Mouse (Mus musculus) v-Abl transformed pro-B cells (cell line): ENCODE data around the gene Oas3.

Experiments used
- in situ Hi-C, 2 experiments: fragments of 400-800 bp; cut with MboI; formaldehyde crosslinking; loops; one replicate each; pipeline ENCODE4 v1.15.1; 2025; ENCODE audit not compliant: unreplicated experiment in 2 of 2

The Oas3 gene

DNA sequence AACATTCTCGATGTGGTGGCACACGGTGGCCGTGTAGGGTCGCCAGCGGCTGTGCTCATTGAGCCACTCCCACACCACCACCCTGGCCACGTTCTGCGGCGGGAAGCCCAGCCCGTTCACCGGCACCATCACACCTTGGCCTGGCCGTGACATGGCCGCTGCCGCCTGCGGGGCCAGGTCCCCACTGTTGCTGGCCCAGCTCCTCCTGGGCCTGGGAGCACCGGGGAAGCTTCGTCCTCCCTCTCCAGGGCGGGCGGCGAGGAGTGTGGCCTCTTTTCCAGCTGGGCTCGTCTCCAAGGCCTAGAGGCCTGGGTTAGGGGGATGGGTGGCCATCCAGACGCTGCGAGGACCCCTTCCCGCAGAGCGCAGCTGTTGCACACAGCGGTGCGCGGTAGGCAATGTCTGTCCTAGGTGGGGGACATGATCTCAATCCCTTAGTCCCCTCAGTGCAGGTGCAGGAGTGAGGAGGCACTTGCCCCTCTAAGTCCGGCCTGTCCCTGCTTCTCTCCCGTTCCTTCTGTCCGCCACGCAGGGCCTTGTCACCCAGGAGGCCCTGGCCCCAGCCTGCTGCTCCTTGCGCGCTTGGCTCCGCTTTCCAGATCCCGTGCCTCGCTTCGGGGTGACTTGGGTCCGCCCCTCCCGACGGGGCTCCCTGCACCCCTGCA, 67.2 kb downstream of the Oas3 start:
- in situ Hi-C loops = loop anchor here (5.0 kb wide), 2 partner anchors 33 to 93 kb away; no protein-coding TSS in a partner anchor

DNA sequence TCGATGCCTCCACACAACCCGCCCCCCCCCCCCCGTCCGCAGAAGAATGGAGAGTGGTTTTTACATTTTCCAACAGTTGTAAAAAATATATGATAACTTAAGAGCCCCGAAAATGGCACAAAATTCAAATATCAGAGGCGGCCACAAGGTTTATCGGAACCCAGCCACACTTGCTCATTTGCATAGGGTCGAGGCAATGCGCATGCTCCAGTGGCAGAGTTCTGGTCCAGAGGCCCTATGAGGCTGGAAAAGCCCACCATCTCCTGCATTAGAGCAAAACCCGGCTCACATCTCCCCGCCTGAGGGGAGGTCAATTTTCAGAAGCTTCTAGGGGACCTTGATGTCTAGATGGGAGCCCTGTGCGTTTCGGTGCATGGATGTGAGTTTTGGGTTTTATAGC, 70.5 kb downstream of the Oas3 start:
- in situ Hi-C loops = no loop called here

DNA sequence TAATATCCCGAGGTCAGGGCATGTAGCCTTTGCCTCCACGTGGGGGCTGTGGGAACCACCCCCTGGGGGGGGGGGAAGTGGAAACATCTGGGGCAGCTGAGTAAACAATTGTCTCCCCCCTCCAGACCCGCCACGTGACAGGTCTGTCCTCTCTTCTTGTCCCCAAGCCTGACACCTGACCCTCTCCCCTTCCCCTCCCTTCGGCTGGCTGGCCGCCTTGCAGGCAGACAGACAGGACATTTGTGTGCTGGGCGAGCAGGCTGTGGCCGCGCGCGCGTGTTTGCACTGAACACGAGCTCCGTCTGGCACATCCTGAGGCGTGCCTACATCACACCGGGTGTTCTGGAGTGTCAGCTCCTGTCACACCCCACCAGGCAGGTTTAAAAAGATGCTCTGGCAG, 70.9 kb downstream of the Oas3 start:
- in situ Hi-C loops = no loop called here

DNA sequence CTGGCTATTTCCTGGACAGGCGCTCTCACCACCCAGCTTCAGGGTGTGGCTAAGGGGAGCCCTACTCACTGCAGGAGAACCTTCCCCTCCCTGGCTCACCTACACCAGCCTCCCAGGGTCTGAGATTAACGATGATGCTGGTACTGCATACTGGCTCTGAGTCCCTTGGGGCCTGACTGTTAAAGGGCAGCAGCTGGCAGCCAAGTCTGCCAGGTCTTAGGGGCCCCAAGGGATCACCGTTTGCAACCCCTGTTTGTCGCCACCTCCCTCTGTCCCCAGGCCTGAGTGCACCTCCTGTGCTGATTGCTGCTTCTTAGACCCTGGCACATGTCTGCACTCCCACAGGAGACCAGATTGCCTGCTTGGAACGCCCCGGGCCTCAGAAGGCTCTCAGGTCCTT, 73.0 kb downstream of the Oas3 start:
- in situ Hi-C loops = no loop called here

DNA sequence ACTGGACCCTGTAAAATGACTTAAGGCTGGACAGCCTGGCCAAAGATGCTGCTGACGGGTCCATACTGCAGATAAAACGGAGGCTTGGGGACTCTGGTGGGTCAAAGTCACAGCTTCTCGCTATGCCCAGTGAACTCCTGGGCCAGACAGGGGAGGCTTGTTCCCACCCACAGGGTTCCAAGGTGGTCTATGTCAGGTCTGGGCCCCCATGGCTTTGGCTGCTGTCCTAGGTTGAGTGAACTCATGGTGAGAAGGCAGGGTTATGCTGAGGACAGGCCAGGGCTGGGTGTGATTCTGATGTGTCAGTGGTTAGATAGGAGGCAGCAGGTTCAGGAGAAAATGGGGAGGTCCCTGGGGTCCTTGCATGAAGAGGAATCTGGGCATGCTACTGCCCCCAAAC, 73.8 kb downstream of the Oas3 start:
- in situ Hi-C loops = no loop called here
